Mouse (Mus musculus) heart, adult 18-20 months (tissue): ENCODE measurements at regions not wholly inside any gene's neighbourhood (a gene's known extent, or its start where the extent isn't known, plus 50 kb on each side); places are given as distances from the start of the nearest gene placed in this dataset.

Source experiments
- DNase-seq, 2 experiments: peaks; one replicate each; pipeline ENCODE4 v3.0.0; 2021 to 2022; ENCODE audit warnings: mixed read lengths in 1 of 2

- DNase-seq: no peak
Measured at GRCm38 (mm10) chr13:103683169-103683568, 91.2 kb downstream of the Srek1 start.

- DNase-seq: no peak
Measured at GRCm38 (mm10) chr13:103680740-103681139, 93.7 kb downstream of the Srek1 start.

GRCm38 (mm10) chr13:103680052-103680451 is 94.4 kb downstream of the Srek1 start:
- no peak for DNase-seq

GRCm38 (mm10) chr13:103676831-103677230 is 97.6 kb downstream of the Srek1 start:
- DNase-seq: no peak

GRCm38 (mm10) chr13:103676221-103676620 is 98.2 kb downstream of the Srek1 start:
- no peak for DNase-seq

- no peak for DNase-seq
Measured at GRCm38 (mm10) chr13:103670611-103671010, 103.8 kb downstream of the Srek1 start.

GRCm38 (mm10) chr13:103669856-103670255 is 104.6 kb downstream of the Srek1 start:
- no peak for DNase-seq

GRCm38 (mm10) chr13:103667749-103668148 is 106.7 kb downstream of the Srek1 start:
- DNase-seq: no peak

- no peak for DNase-seq
Measured at GRCm38 (mm10) chr13:103660248-103660996, 114.0 kb downstream of the Srek1 start.

GRCm38 (mm10) chr13:103655966-103656365 is 118.4 kb downstream of the Srek1 start:
- no peak for DNase-seq

- no peak for DNase-seq
Measured at GRCm38 (mm10) chr13:103653216-103653615, 121.2 kb downstream of the Srek1 start.

GRCm38 (mm10) chr13:103649383-103649782 is 125.0 kb downstream of the Srek1 start:
- no peak for DNase-seq

GRCm38 (mm10) chr13:103648016-103648415 is 126.4 kb downstream of the Srek1 start:
- DNase-seq: no peak

- peak in 1 of 2 experiments; percentile 35 for DNase-seq
Measured at GRCm38 (mm10) chr13:103646035-103646434, 128.4 kb downstream of the Srek1 start.

GRCm38 (mm10) chr13:103643993-103644722 is 130.2 kb downstream of the Srek1 start:
- peak; percentile 50 to 66 for DNase-seq

- DNase-seq: peak in 1 of 2 experiments; percentile 4
Measured at GRCm38 (mm10) chr13:103643486-103643885, 130.9 kb downstream of the Srek1 start.

- DNase-seq: no peak
Measured at GRCm38 (mm10) chr13:103642542-103643375, 131.6 kb downstream of the Srek1 start.

- no peak for DNase-seq
Measured at GRCm38 (mm10) chr13:103638038-103638437, 136.4 kb downstream of the Srek1 start.

- no peak for DNase-seq
Measured at GRCm38 (mm10) chr13:103637414-103637813, 137.0 kb downstream of the Srek1 start.

- no peak for DNase-seq
Measured at GRCm38 (mm10) chr13:103636595-103636994, 137.8 kb downstream of the Srek1 start.

GRCm38 (mm10) chr13:103623810-103624209 is 150.6 kb downstream of the Srek1 start:
- no peak for DNase-seq

GRCm38 (mm10) chr13:103623319-103623718 is 151.1 kb downstream of the Srek1 start:
- DNase-seq: no peak

GRCm38 (mm10) chr13:103622324-103622723 is 152.1 kb downstream of the Srek1 start:
- no peak for DNase-seq
